Mouse (Mus musculus): ENCODE results near the gene 1700042G07Rik.

The 1700042G07Rik gene

DNA sequence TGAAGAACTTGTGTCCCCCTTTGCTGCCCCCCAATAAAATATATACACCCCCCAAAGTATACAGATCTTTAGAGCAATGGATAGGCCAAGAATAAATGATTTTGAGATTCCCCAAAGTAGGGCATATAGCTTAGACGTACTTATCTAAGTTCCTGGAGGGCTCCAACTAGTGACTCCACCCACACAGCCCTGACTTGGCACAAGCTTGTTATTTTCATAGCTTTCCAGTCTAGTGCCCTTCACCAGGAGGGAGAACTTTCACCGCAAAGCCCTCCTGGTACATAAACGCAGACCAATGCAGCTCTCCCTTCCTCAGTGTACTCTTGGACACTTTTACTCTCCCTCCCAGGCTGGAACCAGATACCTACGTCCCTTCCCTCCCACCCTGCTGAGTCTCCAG, 11.0 kb upstream of the 1700042G07Rik start:
- DNase-seq (ENCODE audit: low spot score): no peak

DNA sequence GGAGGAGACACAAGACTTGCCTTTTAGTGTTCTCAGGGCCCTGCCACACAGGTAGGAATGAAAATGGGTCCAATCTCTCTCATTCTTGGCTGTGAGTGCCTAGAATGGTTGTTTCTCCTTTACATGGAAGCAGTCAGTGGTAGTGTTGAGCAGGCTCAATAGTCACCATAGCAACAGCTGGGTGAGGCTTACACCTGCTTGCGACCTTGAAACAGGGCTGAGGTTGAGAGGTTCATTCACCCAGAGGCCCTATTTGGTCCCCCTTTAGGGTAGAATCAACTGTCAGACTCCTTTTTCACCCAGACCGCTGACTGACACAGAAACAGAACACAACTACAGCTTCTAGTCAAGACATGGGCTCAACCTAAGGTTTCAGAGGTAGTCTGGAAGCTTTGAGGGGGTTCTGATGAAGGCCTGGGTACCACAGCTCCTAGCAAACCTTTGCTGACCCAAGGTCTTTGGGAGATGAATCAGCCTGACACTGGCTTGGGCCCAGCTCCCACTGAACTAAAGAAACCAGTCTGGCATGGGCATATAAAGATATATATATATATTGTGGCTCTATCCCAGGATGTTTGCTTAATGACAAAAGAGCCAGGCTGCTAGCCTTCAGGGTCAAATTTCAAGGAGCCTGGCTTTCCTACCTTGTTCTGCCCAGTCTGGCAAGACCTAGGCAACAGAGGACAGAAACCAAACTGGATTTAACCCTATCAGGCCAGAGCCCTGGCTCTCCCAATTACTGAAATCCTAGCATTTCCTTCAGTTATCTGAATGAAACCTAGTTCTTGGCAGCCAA, 8.2 kb upstream of the 1700042G07Rik start:
- no peak for DNase-seq (ENCODE audit: low spot score)

DNA sequence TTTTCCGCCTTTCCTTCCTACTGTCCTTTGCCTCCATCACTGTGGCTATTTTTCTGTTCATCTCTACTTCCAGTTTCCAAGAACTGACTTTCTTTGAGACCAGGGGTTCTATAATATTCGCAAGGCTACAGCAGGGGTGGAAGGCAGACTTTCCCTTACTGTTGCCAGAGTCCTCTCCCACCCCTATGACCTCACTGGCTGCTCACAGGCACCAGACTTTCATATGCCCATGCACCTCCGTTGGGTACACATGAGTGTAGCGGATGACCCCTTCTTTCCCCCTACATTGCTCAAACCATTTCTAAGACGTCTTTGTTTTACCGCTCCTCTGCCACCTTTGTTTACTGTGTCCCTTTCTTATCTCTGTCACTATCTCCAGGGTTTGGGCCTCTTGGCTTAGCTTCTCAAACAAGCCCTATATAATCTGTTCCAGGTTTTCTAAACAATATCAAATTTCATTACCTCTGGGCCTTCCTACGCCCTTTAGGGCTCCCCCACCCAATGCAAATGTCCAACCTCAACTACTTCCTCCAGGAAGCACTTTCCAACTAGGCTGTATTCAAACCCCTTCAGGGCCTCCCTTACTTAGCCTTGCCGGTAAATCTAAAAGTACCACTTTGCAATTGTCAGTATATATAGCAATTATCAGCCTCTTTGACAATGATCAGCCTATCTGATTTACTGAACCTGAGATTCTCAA, 7.3 kb upstream of the 1700042G07Rik start:
- no peak for DNase-seq (ENCODE audit: low spot score)

DNA sequence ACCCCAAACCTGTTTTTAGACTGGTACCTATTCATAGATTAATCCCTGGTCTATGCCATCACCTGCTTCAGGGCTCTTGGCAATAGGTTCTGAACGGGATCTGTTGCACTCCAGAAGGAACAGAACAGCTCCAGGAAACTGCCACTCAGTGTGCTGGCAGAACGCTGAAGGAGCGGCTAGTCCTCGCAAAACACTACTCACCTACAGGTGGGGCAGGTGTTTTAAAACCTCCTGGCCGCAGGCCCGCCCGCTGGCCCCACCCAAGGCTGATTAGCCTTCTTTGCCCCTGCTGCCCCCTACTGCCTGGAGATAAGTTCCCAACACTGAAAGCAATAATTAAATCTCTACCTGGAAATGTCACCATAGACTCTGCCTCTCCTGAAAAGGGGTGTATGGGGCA, 5.8 kb upstream of the 1700042G07Rik start, which contains the start of gene Tspan1:
Gene Tspan1, minus strand, starts transcription at position 198 of the 400 bp plus-strand sequence.
- DNase-seq (ENCODE audit: low spot score): no peak

DNA sequence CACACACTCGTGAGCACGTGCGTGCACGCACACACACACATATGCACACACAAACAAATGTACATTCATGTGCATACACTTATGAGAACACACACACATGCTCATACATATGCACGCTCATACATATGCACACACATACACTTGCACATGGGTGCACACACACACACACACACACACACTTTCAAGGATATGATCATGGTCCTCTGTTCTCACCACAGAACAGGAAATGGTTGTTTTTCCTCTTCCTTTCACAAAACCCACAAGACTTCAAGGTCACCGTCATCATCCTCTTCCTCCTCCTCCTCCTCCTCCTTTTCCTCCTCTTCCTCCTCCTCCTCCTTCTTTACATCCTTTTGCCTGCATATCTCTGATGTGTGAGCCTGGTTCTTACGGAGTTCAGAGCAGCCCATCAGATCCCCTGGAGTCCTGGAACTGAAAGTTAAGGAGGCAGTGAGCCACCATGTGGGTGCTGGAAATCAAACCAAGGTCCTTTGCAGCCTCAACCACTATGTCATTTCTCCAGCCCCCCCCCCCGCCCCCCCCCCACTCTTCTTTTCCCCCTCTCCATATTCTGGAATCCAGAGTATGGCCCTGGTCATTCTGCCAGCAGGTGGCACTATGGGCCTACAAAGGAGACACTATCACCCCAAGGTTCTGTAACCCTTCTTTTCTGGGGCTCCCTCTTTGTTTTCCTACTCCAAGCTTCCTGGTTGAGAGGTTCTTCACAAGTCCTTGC, 4.4 kb upstream of the 1700042G07Rik start:
- peak; percentile 85 for DNase-seq (ENCODE audit: low spot score)

DNA sequence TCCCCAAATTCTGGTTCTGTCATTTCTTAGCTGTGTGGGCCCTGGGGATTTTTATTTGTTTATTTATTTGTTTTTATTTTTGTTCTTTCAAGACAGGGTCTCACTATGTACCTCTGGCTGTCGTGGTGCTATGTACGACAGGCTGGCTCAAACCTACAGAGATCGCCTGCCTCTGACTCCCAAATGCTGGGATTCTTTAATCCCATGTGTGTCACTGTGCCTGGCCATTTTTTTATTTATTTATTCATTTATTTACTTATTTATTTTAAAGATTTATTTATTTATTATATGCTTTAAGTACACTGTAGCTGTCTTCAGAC, 3.9 kb upstream of the 1700042G07Rik start:
- no peak for DNase-seq (ENCODE audit: low spot score)

DNA sequence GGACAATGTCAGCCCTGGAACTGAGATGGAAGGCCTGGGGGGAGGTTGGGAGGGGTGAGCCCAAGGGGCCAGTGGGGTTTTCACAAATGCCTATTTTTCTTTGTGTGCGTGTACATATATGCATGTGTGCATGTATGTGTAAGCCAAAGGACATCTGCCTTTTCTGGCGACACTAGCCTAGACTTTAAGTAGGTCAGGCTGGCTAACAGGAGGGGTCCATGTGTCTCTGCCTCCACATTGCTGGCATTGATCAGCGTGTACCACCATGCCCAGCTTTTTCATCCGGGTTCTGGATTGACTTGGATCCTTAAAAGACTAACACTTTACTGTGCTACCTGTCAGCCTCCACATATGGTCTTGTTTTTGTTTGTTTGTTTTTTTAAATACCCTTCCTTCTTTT, 580 bp downstream of the 1700042G07Rik start:
- no peak for DNase-seq (ENCODE audit: low spot score)

DNA sequence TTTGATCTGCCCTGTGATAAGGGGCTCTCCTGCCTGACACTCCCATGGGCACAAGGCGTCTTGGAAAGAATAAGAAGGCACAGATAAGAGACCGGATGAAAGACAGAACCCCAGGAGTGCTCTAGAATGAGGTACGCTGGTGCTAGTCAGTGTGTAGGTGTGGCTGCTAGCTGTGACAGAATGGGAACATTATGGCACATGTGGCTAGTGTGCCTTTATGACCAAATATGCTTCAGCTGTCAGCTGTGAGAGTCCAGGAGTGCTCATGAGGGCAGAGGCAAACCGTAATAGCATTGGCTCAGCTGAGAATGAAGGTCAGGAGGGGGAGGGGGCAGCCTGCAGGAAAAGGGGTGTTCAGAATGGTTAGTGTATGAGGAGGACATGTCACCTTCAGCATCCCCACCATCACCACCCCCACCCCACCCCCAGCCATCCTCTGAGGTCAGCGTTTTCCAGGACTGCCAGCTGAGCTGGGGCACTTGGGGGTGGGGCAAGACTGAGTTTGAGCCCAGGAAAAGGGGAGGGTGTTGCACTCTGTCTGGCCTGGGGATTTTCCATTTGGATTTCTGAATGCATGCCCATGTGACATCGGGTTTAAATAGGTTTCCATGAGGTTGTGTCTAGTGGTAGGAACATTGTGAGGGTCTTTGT, 1.4 kb downstream of the 1700042G07Rik start:
- no peak for DNase-seq (ENCODE audit: low spot score)

DNA sequence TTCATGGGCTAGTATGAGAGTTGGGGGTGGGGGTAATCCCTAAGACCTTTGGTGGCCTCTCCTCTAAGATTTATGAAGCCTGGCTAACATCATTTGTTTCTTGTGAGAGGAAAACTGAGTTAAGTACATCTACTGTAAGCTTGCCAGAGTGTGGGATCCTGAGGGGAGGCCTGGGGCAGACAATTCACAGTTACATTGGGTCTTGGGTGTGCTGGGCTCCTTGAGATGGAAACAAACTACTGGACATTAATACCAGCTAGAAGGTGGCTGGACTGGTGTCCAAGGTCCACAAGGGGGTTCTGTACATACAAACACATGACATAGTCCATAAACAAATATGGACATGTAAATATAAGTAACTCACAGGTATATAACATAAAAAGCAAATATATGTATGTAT, 2.0 kb downstream of the 1700042G07Rik start:
- no peak for DNase-seq (ENCODE audit: low spot score)

DNA sequence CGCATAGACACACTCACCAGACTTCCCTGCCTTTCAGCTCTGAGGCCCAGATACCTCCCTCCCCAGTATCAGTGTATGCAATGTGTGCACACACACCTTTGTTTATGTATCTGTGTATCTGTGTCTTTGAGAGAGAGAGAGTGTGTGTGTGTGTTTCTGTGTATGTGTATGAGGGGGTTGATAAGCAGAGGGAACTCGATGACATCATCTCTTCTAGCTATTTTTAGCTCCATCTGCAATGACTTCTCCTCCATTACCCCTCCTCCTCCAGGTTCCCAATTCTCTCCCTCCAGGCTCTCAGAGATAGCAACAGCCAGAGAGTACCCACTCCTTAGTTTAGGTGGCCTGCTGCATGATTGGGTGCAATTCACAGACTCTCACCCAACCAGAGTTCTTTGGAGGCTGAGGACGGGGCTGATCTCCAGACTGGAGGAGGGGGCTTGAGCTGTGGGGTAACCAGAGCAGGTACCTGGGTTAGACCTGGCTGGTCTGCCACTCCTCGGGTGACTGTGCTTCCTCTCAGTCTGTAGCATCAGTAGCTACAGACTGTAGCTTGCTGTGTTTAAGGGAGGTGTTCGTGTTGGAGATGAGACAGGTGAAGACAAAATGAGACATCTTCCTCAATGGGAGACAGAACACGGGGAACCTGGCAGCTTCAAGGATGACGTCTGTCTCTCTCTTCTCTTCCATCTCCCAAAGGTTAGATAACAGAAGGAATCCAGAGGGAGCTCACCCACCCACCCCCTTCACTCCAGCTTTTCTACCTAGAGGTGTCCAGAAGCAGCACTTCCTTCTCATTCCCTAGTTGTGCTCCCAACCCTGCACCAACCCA, 2.8 kb downstream of the 1700042G07Rik start:
- no peak for DNase-seq (ENCODE audit: low spot score)

DNA sequence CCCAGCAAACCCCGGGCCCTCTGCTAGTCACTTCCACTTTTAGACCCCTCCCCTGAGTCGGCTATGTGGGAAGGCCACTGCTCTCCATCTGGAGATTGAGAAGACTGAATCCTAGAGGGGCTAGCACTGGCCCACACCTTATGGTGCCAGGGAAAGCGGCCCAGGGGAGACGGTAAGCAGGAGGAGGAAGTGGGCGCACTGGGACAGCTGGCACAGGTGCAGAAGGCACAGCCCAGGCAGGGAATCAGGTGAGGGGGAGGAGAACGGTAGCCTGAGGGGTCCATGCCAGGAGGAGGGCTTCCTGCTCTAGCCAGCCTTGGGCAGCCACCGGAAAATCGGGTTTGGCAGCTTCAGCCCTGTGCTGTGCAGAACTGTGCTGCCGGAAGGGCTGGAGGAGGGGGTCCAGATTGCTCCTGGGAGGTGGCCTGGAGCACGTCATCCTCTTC, 3.4 kb downstream of the 1700042G07Rik start:
- DNase-seq (ENCODE audit: low spot score): peak; percentile 66

DNA sequence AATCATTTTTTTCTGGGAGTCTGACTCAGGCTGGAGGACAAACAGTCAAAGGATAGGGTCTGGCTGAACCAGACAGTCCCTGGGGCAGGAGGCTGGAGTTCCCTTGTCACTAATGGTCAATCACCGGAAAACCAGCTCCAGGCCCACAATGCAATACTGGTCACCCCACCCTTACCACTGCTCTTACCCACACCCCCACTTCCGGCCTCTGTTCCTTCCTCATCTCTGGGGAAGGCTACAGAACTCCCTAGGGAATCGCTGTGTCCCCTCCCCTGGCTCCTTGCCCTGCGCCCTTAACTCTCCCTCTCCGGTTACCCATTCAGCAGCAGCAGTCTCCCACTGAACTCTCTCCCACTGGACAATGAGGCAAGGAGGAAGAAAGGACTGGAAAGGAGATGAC, 4.0 kb downstream of the 1700042G07Rik start:
- no peak for DNase-seq (ENCODE audit: low spot score)

DNA sequence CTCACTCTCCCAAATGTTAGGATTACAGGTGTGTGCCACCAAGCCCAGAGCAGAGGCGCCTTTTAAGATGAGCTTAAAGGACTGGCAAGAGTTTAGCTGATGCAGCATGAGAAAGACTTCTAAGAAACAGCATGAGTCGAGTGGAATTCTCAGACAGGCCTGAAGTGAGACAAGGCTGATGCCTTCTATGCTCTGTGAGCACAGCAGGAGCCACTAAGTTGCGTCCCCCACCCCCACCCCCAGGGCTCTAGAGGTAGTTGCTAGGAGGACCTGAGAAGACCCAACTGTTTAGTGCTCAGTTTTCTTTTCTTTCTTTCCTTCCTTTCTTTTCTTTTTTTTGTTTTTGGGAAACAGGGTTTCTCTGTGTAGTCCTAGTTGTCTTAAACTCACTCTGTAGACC, 8.9 kb downstream of the 1700042G07Rik start:
- no peak for DNase-seq (ENCODE audit: low spot score)

DNA sequence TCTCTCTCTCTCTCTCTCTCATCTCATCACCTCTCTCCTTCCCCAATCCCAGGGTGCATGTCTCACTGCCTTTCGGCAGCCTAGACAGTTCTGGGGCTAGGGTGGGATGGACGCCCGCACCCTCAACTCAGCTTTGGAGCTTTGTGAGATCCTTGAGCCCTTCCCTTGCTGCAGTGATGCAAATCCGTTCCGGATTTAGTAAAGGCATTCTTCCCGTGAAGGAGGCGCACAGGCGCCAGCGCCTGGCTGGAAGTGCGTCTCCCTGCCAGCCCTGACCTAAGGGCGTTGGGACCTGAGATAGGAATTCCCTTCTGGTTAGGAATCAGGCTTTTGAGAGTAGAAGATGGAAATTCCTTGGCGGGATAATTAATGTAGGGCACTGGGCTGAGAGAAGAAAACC, 9.6 kb downstream of the 1700042G07Rik start:
- no peak for DNase-seq (ENCODE audit: low spot score)

DNA sequence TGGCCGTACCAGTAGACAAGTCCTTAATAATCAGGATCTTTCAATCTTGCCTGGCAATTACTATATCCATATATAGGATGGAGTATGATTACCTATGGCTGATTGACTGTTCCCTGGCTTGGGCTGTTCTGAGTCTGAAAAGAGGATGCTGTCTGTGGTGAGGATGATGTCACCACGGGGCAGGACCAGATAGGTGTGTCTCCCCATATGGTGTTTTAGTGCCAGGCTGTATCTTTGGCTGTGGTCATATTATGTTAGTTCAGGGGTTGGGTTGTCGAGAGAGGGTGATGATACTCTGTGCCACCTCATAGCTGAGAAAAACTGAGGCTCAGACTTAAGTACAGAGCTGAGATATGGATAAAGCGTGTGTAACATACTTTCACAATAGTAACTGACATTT, 11.9 kb downstream of the 1700042G07Rik start:
- no peak for DNase-seq (ENCODE audit: low spot score)

DNA sequence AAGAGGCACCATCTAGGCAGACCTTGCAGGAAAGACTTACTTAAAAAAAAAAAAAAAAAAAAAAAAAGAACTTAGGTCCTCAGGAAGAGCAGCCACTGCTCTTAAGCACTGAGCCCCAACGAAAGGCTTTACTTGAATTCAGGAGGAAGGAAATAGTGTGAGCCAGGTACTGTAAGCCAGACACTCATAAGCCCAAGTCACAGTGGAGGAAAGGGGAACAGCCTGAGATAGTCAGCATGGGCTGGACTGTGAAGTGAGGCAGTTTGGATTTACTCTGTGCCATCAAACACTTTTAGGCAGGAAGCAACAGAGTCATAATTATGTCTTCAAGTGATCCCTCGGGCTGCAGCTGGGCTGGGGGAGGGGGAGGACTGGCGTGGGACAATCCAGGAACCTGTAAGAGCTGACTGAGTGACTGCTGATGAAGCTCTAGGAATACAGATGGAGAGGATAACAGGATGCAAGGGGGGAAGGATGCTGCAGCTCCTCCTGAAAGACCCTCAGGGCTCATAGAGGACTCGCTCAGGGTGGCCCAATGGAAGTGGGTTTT, 19.2 kb downstream of the 1700042G07Rik start:
- no peak for DNase-seq (ENCODE audit: low spot score)

DNA sequence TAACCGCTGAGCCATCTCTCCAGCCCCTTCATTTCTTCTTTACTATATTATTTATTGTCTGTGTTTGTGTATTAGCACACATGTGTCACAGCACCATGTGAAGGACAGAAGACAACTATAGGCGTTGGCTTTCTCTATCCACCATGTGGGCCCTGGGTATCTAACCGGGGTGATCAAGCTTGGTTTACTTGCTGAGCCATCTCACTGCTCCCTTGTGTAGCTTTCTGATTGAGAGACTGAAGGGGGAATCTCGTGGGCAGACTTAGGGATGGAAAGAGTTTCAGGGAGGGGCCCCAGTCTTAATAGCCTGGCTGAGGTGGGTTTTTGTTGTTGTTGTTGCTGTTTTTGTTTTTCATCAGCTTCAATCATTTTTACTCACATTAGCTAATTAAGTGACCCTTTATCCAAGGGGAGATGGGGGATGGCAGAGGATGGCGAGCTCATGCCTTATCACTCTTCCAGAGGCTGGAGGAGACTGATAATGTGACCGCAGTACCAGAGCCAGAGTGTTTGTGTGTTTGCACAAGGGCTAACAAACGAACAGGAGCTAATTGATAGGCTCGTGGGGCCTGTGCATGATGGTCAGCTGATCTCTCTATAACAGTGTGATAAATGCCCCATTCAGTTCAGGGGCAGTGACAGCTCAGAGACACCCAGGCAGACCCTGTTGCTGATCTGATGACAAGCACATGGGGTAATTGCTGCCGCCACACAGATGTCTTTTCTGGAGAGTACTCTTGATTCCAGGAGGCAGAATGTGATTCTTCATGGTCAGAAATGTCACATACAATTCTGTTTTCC, 20.6 kb downstream of the 1700042G07Rik start:
- DNase-seq (ENCODE audit: low spot score): no peak

DNA sequence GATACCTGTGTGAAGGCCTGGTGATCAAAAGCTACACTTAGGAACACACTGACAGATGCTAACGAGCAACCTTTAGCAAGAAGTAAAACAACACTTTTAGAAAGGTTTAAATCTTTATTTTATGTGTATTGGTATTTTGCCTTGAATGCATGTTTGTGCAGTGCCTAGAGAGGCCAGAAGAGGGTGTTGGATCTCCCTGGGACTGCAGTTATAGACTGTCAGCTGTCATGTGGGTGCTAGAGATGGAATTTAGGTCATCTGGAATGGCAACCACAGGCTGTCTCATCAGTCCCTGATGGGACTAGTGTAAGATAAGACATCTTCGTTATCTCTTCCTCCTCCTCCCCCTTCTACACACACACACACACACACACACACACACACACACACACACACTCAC, 25.2 kb downstream of the 1700042G07Rik start:
- no peak for DNase-seq (ENCODE audit: low spot score)

DNA sequence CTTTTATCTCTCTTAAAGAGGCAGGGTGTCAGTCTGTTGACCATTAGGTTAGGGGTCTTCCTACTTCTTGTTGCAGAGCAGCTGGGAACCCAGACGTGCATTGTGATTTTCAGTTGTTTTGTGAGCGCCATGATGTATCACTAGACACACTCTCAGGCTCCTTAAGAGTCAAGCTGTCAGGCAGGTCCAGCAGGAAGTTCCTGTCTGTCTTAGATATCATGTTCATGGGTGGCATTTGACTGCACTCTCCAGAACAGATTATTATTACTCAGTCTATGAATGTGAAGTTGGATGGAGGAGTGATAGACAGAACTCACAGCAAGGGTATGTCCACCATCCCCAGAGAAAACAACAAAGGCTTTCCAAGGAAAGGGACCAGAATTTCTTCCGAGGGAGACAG, 31.2 kb downstream of the 1700042G07Rik start:
- no peak for DNase-seq (ENCODE audit: low spot score)

DNA sequence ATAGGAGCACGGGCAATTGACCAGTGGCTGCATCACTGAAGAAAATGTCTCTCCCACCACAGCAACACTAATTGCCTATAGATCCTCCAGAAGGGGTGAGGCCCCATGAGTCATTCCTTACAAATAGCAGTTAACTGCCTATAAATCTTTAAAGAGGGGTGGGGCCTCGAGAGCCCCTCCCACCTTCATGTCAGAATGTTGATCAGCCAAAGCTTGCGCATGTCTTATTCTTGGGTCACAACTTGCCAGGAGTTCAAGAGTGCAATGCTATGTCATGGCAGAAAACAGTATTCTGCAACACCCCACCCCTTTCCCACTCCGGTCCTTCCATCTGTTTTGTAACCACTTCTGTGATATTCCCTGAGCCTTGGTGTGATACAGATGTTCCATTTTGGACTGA, 33.4 kb downstream of the 1700042G07Rik start:
- no peak for DNase-seq (ENCODE audit: low spot score)
